Mouse (Mus musculus): ENCODE results near the gene Hpse2.

DNA sequence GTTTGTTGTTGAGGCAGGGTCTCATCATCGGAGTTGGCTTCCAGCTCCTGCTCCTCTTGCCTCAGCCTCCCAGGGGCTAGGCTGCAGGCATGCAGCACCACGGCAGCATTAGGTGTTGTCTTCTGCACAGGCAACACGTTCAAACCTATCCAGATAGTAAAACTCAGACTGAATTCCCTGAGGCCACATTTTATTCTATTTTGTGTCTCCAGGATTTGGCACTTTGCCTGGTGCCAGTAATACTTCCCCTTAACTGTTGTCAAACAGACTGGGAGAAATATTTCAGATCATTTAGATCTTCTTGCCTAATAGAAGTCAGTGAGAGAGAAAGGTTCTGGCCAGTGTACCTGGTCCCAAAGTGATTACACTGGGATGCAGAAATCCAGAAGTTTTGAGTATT, 458.5 kb downstream of the Hpse2 start:
- TF ChIP-seq CTCF (IDR thresholded peaks at IDR 0.05; ENCODE audit: borderline replicate concordance, control insufficient read depth, extremely low read depth, insufficient read depth, low read length, poor library complexity): no peak
- TF ChIP-seq POLR2A (IDR thresholded peaks at IDR 0.05; ENCODE audit: control insufficient read depth, extremely low read depth, insufficient read depth, low read length, poor library complexity): no peak

Measured in thymus, adult 2 months (tissue).